Mouse (Mus musculus): ENCODE results near the gene Col4a6. TPM values are rescaled to one million over a fixed set of nuclear protein-coding genes. Genes with fewer than 3 reads are reported as not detected.

Col4a6 gene
- total and polyA plus RNA-seq, 2 experiments, result 0.01 to 0.09 TPM

- Histone ChIP-seq H3K79me2 (ENCODE audit: control insufficient read depth, insufficient read depth, low read length) (no peaks in the 10 kb centered on the region), H3K9ac (ENCODE audit: low read depth, low read length) (no peak overlapping the region), H3K36me3 (ENCODE audit: control insufficient read depth, insufficient read depth, low read length) (no peaks in the 10 kb centered on the region), H3K4me3 (ENCODE audit: insufficient read depth, low read depth, low read length) (no peak overlapping the region), H3K27ac (replicated peaks; ENCODE audit: insufficient read depth, low read depth, low read length) (no peak overlapping the region), H3K4me1 (ENCODE audit: control insufficient read depth, insufficient read depth, low read length) (no peaks in the 10 kb centered on the region), H3K27me3 (ENCODE audit: control insufficient read depth, insufficient read depth, low read length) (no peaks in the 10 kb centered on the region)
- TF ChIP-seq POLR2A (IDR thresholded peaks at IDR 0.05; ENCODE audit: extremely low read depth, insufficient read depth, low read length), result no peak
- no peak for TF ChIP-seq CTCF (IDR thresholded peaks at IDR 0.05; ENCODE audit: low read depth, low read length)
- no peak for DNase-seq (ENCODE audit: extremely low read depth, low read depth, low spot score)
- WGBS, result 60% methylated on average over 2 of the region's 2 CpGs
These were observed 237.1 kb downstream of the Col4a6 start for GRCm38 (mm10) chrX:141236564-141237333.

- DNase-seq (ENCODE audit: extremely low read depth, low read depth, low spot score), result peak; percentile 5
- H3K4me3 ChIP-seq (ENCODE audit: insufficient read depth, low read depth, low read length), result no peak overlapping the region
- no peaks in the 10 kb centered on the region for H3K79me2 ChIP-seq (ENCODE audit: control insufficient read depth, insufficient read depth, low read length)
- no peak overlapping the region for H3K9ac ChIP-seq (ENCODE audit: low read depth, low read length)
- WGBS, result 65% methylated on average over 2 of the region's 2 CpGs
- no peaks in the 10 kb centered on the region for H3K36me3 ChIP-seq (ENCODE audit: control insufficient read depth, insufficient read depth, low read length)
- no peaks in the 10 kb centered on the region for H3K27me3 ChIP-seq (ENCODE audit: control insufficient read depth, insufficient read depth, low read length)
- TF ChIP-seq CTCF (IDR thresholded peaks at IDR 0.05; ENCODE audit: low read depth, low read length) (no peak), POLR2A (IDR thresholded peaks at IDR 0.05; ENCODE audit: extremely low read depth, insufficient read depth, low read length) (no peak)
- H3K27ac ChIP-seq (replicated peaks; ENCODE audit: insufficient read depth, low read depth, low read length), result no peak overlapping the region
- H3K4me1 ChIP-seq (ENCODE audit: control insufficient read depth, insufficient read depth, low read length), result no peaks in the 10 kb centered on the region
These were observed 245.7 kb downstream of the Col4a6 start for GRCm38 (mm10) chrX:141228169-141228568.

DNA sequence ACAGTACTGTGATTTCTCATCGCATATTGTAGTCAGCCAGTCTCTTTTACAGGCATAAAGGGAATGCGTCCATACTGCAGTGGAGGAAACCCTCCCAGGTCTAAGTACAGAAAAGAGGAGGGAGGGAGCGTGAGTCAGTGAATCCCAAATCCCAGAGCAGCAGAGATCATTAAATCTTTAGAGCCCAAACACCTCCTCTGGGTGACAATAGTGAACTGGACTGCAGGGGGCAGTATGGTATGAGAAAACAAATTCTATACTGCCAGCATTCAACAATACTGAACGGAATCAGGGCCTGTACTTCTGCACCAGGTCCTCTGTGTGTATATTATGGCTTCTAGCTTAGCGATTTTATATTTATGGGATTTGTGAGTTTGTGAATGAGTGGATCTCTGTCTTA is 261.1 kb downstream of the Col4a6 start:
- H3K79me2 ChIP-seq (ENCODE audit: control insufficient read depth, insufficient read depth, low read length), result no peaks in the 10 kb centered on the region
- H3K36me3 ChIP-seq (ENCODE audit: control insufficient read depth, insufficient read depth, low read length), result no peaks in the 10 kb centered on the region
- no peak overlapping the region for H3K27ac ChIP-seq (replicated peaks; ENCODE audit: insufficient read depth, low read depth, low read length)
- no peaks in the 10 kb centered on the region for H3K27me3 ChIP-seq (ENCODE audit: control insufficient read depth, insufficient read depth, low read length)
- peak; percentile 3 for DNase-seq (ENCODE audit: extremely low read depth, low read depth, low spot score)
- TF ChIP-seq CTCF (IDR thresholded peaks at IDR 0.05; ENCODE audit: low read depth, low read length) (no peak), POLR2A (IDR thresholded peaks at IDR 0.05; ENCODE audit: extremely low read depth, insufficient read depth, low read length) (no peak)
- H3K4me1 ChIP-seq (ENCODE audit: control insufficient read depth, insufficient read depth, low read length), result no peaks in the 10 kb centered on the region
- 49% methylated on average over 5 of the region's 5 CpGs for WGBS
- no peak overlapping the region for H3K4me3 ChIP-seq (ENCODE audit: insufficient read depth, low read depth, low read length)
- no peak overlapping the region for H3K9ac ChIP-seq (ENCODE audit: low read depth, low read length)

GRCm38 (mm10) chrX:141198993-141199392 is 274.9 kb downstream of the Col4a6 start:
- Histone ChIP-seq H3K27ac (replicated peaks; ENCODE audit: insufficient read depth, low read depth, low read length) (no peak overlapping the region), H3K4me1 (ENCODE audit: control insufficient read depth, insufficient read depth, low read length) (no peaks in the 10 kb centered on the region), H3K9ac (ENCODE audit: low read depth, low read length) (no peak overlapping the region), H3K79me2 (ENCODE audit: control insufficient read depth, insufficient read depth, low read length) (no peaks in the 10 kb centered on the region), H3K27me3 (ENCODE audit: control insufficient read depth, insufficient read depth, low read length) (no peaks in the 10 kb centered on the region), H3K4me3 (ENCODE audit: insufficient read depth, low read depth, low read length) (no peak overlapping the region), H3K36me3 (ENCODE audit: control insufficient read depth, insufficient read depth, low read length) (no peaks in the 10 kb centered on the region)
- TF ChIP-seq POLR2A (IDR thresholded peaks at IDR 0.05; ENCODE audit: extremely low read depth, insufficient read depth, low read length), result no peak
- TF ChIP-seq CTCF (IDR thresholded peaks at IDR 0.05; ENCODE audit: low read depth, low read length), result no peak
- no peak for DNase-seq (ENCODE audit: extremely low read depth, low read depth, low spot score)
- WGBS, result 73% methylated on average over 3 of the region's 3 CpGs

- H3K9ac ChIP-seq (ENCODE audit: low read depth, low read length), result no peak overlapping the region
- no peak for DNase-seq (ENCODE audit: extremely low read depth, low read depth, low spot score)
- H3K79me2 ChIP-seq (ENCODE audit: control insufficient read depth, insufficient read depth, low read length), result no peaks in the 10 kb centered on the region
- H3K27ac ChIP-seq (replicated peaks; ENCODE audit: insufficient read depth, low read depth, low read length), result no peak overlapping the region
- H3K36me3 ChIP-seq (ENCODE audit: control insufficient read depth, insufficient read depth, low read length), result no peaks in the 10 kb centered on the region
- H3K4me1 ChIP-seq (ENCODE audit: control insufficient read depth, insufficient read depth, low read length), result no peaks in the 10 kb centered on the region
- no peaks in the 10 kb centered on the region for H3K27me3 ChIP-seq (ENCODE audit: control insufficient read depth, insufficient read depth, low read length)
- TF ChIP-seq CTCF (IDR thresholded peaks at IDR 0.05; ENCODE audit: low read depth, low read length), result no peak
- no peak overlapping the region for H3K4me3 ChIP-seq (ENCODE audit: insufficient read depth, low read depth, low read length)
These were observed 278.8 kb downstream of the Col4a6 start for GRCm38 (mm10) chrX:141195036-141195435.

DNA sequence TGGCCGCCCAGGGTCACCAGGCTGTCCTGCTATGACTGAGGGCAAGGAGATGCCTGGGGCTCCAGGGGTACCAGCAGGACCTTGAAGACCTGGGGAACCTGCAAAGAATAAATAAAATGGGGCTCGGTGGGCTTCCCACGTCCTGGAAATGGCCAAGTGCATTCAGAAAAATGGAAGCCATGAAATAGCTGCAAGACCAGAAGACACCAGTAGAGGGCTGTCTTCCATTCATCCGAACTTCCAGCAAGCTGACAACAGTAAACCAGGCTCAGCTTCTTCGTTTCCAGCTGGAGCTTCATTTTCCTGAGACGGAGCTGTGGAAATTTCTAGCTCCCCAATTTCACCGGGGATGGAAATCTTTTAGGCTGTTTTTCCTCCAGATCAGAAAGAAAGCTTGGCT is 298.5 kb downstream of the Col4a6 start:
- WGBS, result 32% methylated on average over 7 of the region's 7 CpGs

More for the DNA sequence above, 298.5 kb downstream of the Col4a6 start:
- H3K27ac ChIP-seq (replicated peaks; ENCODE audit: insufficient read depth, low read depth, low read length), result no peak overlapping the region
- H3K4me3 ChIP-seq (ENCODE audit: insufficient read depth, low read depth, low read length), result no peak overlapping the region
- no peaks in the 10 kb centered on the region for H3K4me1 ChIP-seq (ENCODE audit: control insufficient read depth, insufficient read depth, low read length)
- H3K27me3 ChIP-seq (ENCODE audit: control insufficient read depth, insufficient read depth, low read length), result no peaks in the 10 kb centered on the region
- no peaks in the 10 kb centered on the region for H3K79me2 ChIP-seq (ENCODE audit: control insufficient read depth, insufficient read depth, low read length)
- DNase-seq (ENCODE audit: extremely low read depth, low read depth, low spot score), result peak; percentile 17
- no peaks in the 10 kb centered on the region for H3K36me3 ChIP-seq (ENCODE audit: control insufficient read depth, insufficient read depth, low read length)
- TF ChIP-seq CTCF (IDR thresholded peaks at IDR 0.05; ENCODE audit: low read depth, low read length), result no peak
- no peak for TF ChIP-seq POLR2A (IDR thresholded peaks at IDR 0.05; ENCODE audit: extremely low read depth, insufficient read depth, low read length)
- H3K9ac ChIP-seq (ENCODE audit: low read depth, low read length), result no peak overlapping the region

All from liver, adult 2 months (tissue).